Mouse (Mus musculus) stomach, postnatal 0 days (tissue): ENCODE results near the gene Rassf8.

ENCODE experiments used
- CTCF ChIP-seq: IDR thresholded peaks from 2 replicates; pipeline ENCODE4 v1.5.1; 2016; ENCODE audit warnings: antibody characterized with exemption, low read depth, mild to moderate bottlenecking, moderate library complexity
- EP300 ChIP-seq: optimal IDR thresholded peaks from 2 replicates; pipeline ENCODE3; 2016; ENCODE audit warnings: antibody characterized with exemption

GRCm38 (mm10) chr6:145755942-145756639 lies 9.5 kb downstream of the Rassf8 start:
- TF ChIP-seq CTCF: no peak
- TF ChIP-seq EP300: no peak
